9 mouse cellular contexts compared by ENCODE assay signal in genomic region chr2:14738927-14739326, GRCm38 (mm10).
DNase-seq lines count a peak whose midpoint lies in the region; ATAC-seq and TF ChIP-seq lines count a peak whose summit lies in the region.
"Had no signal": no experiment of that assay in that cellular context is flagged by ENCODE, and none has a peak within 500 bp of the region (broad histone marks: within the 10 kb centered on the region; RNA-seq: fewer than 3 reads in every experiment).

No protein-coding gene starts in this region.

- no peak overlapping the region for H3K4me3 ChIP-seq in forebrain, embryonic 15.5 days
- H3K4me3 ChIP-seq in forebrain, embryonic 12.5 days (replicated peaks), result no peak overlapping the region
- H3K4me3 ChIP-seq in forebrain, embryonic 16.5 days (replicated peaks; ENCODE audit: low read length), result no peak overlapping the region
- peak overlapping the region; percentile 55 for H3K4me3 ChIP-seq in left cerebral cortex, adult 2 months

- H3K27me3 ChIP-seq in forebrain, embryonic 15.5 days, result no peaks in the 10 kb centered on the region
- H3K27me3 ChIP-seq in forebrain, embryonic 12.5 days, result no peaks in the 10 kb centered on the region
- H3K27me3 ChIP-seq in forebrain, embryonic 16.5 days (replicated peaks; ENCODE audit: control insufficient read depth, insufficient read depth, low read length), result no peaks in the 10 kb centered on the region

- no peak overlapping the region for H3K9ac ChIP-seq in forebrain, embryonic 15.5 days (replicated peaks)
- no peak overlapping the region for H3K9ac ChIP-seq in forebrain, embryonic 12.5 days
- 0 out of 2 replicates have a peak overlapping the region, but pooled peaks have one; percentile 19 for H3K9ac ChIP-seq in forebrain, embryonic 16.5 days (replicated peaks; ENCODE audit: low read depth, low read length)

- WGBS in forebrain, embryonic 15.5 days, result 37% methylated on average over 9 of the region's 9 CpGs
- WGBS in forebrain, embryonic 12.5 days, result 42% methylated on average over 9 of the region's 9 CpGs
- WGBS in forebrain, embryonic 16.5 days, result 29% methylated on average over 9 of the region's 9 CpGs

- peaks cover 20% of the 10 kb centered on the region for H3K4me1 ChIP-seq in forebrain, embryonic 15.5 days
- peaks cover 13% of the 10 kb centered on the region for H3K4me1 ChIP-seq in forebrain, embryonic 12.5 days
- H3K4me1 ChIP-seq in forebrain, embryonic 16.5 days (replicated peaks; ENCODE audit: control insufficient read depth, insufficient read depth, low read length), result peaks cover 14% of the 10 kb centered on the region

- no peaks in the 10 kb centered on the region for H3K36me3 ChIP-seq in forebrain, embryonic 15.5 days
- H3K36me3 ChIP-seq in forebrain, embryonic 12.5 days (replicated peaks), result no peaks in the 10 kb centered on the region
- no peaks in the 10 kb centered on the region for H3K36me3 ChIP-seq in forebrain, embryonic 16.5 days (ENCODE audit: control insufficient read depth, insufficient read depth)

- peak; percentile 69 for ATAC-seq in forebrain, embryonic 15.5 days (replicated peaks)
- no peak for ATAC-seq in forebrain, embryonic 12.5 days (ENCODE audit: low FRiP score)
- ATAC-seq in forebrain, embryonic 16.5 days, result peak; percentile 74
- ATAC-seq: inflammation-experienced regulatory T-cells, adult 6 months had no signal

- DNase-seq in left cerebral cortex, adult 2 months (ENCODE audit: extremely low spot score in 1 of 2, low spot score in 2 of 2), result peak; percentile 45 to 59
- DNase-seq in right cerebral cortex, adult 18-20 months, result peak; percentile 74
- DNase-seq in urinary bladder, adult 18-20 months (ENCODE audit: low spot score in 2 of 2), result no peak
- DNase-seq in kidney, adult 11 months, result no peak
- DNase-seq in heart, adult 11 months, result no peak

- no peak overlapping the region for H3K4me2 ChIP-seq in forebrain, embryonic 15.5 days (replicated peaks)
- no peak overlapping the region for H3K4me2 ChIP-seq in forebrain, embryonic 12.5 days
- H3K4me2 ChIP-seq in forebrain, embryonic 16.5 days (ENCODE audit: low read length), result no peak overlapping the region; the same call in 1 of the 2 replicates

- no peak for TF ChIP-seq CTCF in left cerebral cortex, adult 2 months (IDR thresholded peaks at IDR 0.05)

- intact Hi-C loops in left cerebral cortex, adult 2 months (cut with DNase I), result loop anchor here (1.0 kb wide), 1 partner anchor 20 kb away; no protein-coding TSS in a partner anchor

- H3K27ac ChIP-seq in forebrain, embryonic 15.5 days (replicated peaks), result 0 out of 2 replicates have a peak overlapping the region, but pooled peaks have one; percentile 42
- H3K27ac ChIP-seq in forebrain, embryonic 12.5 days, result no peak overlapping the region
- no peak overlapping the region for H3K27ac ChIP-seq in forebrain, embryonic 16.5 days (ENCODE audit: low read length)
- peak overlapping the region; percentile 93 for H3K27ac ChIP-seq in left cerebral cortex, adult 2 months

- no peaks in the 10 kb centered on the region for H3K9me3 ChIP-seq in forebrain, embryonic 15.5 days
- no peaks in the 10 kb centered on the region for H3K9me3 ChIP-seq in forebrain, embryonic 12.5 days
- H3K9me3 ChIP-seq in forebrain, embryonic 16.5 days (ENCODE audit: control insufficient read depth, low read length), result no peaks in the 10 kb centered on the region

Comparison
In these comparisons a context has a peak if more than half of its experiments do, and no peak if none do; other contexts are left out.
1. H3K27ac ChIP-seq: peak in forebrain, embryonic 15.5 days (single experiment) and left cerebral cortex, adult 2 months (single experiment); none in forebrain, embryonic 12.5 days (single experiment) and forebrain, embryonic 16.5 days (single experiment).
2. DNase-seq: peak in left cerebral cortex, adult 2 months (2 of 2) and right cerebral cortex, adult 18-20 months (single experiment); none in urinary bladder, adult 18-20 months (0 of 2), kidney, adult 11 months (single experiment) and heart, adult 11 months (single experiment).